Mouse (Mus musculus) embryonic fibroblast, embryonic 13.5 days (primary cell): ENCODE measurements at regions not wholly inside any gene's neighbourhood (a gene's known extent, or its start where the extent isn't known, plus 50 kb on each side); places are given as distances from the start of the nearest gene placed in this dataset.

ENCODE experiments used
- CTCF ChIP-seq: IDR thresholded peaks from 2 replicates; pipeline ENCODE4 v1.5.1; 2011; ENCODE audit warnings: mild to moderate bottlenecking, control low read depth, low read length, moderate library complexity, borderline replicate concordance; ENCODE audit not compliant: insufficient read depth
- POLR2A ChIP-seq: IDR thresholded peaks from 2 replicates; pipeline ENCODE4 v1.6.1; 2011; ENCODE audit warnings: low read depth, mild to moderate bottlenecking, control low read depth, low read length, moderate library complexity

DNA sequence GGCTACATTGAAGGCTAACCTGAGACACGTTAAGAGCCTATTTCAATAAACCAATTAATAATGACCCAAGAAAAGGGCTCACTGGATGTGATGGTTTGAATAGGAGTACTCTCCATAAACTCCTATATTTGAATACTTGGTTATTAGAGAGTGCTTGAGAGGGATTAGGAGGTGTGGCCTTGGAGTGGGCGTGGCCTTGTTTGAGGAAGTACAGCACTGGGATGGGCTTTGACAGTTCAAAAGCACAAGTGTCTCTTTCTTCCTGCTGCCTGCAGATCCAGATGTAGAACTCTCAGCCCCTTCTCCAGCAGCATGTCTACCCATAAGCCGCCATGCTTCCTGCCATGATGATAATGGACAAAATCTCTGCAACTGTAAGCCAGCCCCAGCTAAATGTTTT is 89.7 kb upstream of the Wnt4 start:
- no peak for TF ChIP-seq POLR2A
- TF ChIP-seq CTCF = no peak
